ENCODE assay signal across 29 mouse cellular contexts in the genomic region with DNA sequence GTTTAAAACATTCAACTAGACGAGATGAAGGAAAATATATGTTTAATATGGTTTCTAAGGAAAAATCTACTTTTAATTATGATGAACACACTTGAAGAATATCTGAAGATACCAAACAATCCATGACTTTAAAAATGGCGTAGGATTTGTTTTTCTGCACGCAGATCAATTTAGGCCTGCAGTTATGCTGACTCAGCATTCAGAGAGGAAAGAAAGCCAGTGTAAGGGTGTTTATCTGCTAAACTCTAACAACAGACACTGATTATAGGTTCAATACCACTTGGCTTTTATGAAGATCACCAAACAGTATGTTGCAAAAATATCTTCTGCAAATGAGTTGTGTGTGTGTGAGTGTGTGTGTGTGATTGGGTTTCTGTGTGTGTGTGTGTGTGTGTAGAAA.
"Had no signal": no experiment of that assay in that cellular context is flagged by ENCODE, and none has a peak within 500 bp of the region (broad histone marks: within the 10 kb centered on the region; RNA-seq: fewer than 3 reads in every experiment).

No protein-coding gene starts in this region.

- H3K9me3 ChIP-seq: limb, embryonic 10.5 days; limb, embryonic 12.5 days; limb, embryonic 13.5 days; limb, embryonic 15.5 days; liver, embryonic 12.5 days; liver, embryonic 15.5 days; lung, embryonic 15.5 days; megakaryocyte, embryonic 14.5 days; midbrain, embryonic 10.5 days; midbrain, embryonic 12.5 days; midbrain, embryonic 13.5 days; midbrain, embryonic 15.5 days had no signal

- H3K4me2 ChIP-seq: limb, embryonic 12.5 days; limb, embryonic 13.5 days; limb, embryonic 15.5 days; liver, embryonic 11.5 days; liver, embryonic 12.5 days; liver, embryonic 13.5 days; liver, embryonic 15.5 days; lung, embryonic 14.5 days; lung, embryonic 15.5 days; midbrain, embryonic 11.5 days; midbrain, embryonic 12.5 days; midbrain, embryonic 13.5 days; midbrain, embryonic 15.5 days had no signal

- H3K27ac ChIP-seq: limb, embryonic 10.5 days; limb, embryonic 12.5 days; limb, embryonic 13.5 days; limb, embryonic 15.5 days; liver, embryonic 12.5 days; liver, embryonic 13.5 days; liver, embryonic 14.5 days; liver, embryonic 15.5 days; lung, embryonic 15.5 days; macrophage; midbrain, embryonic 10.5 days; midbrain, embryonic 12.5 days; midbrain, embryonic 13.5 days; midbrain, embryonic 15.5 days had no signal

- H3K9ac ChIP-seq: limb, embryonic 12.5 days; limb, embryonic 13.5 days; limb, embryonic 15.5 days; liver, embryonic 12.5 days; liver, embryonic 13.5 days; liver, embryonic 14.5 days; liver, embryonic 15.5 days; liver, postnatal 0 days; lung, embryonic 14.5 days; lung, embryonic 15.5 days; midbrain, embryonic 12.5 days; midbrain, embryonic 13.5 days; midbrain, embryonic 15.5 days had no signal

- DNase-seq: left cerebral cortex, postnatal 4 days; liver; liver, embryonic 13.5 days; liver, postnatal 0 days; lung, adult 18-20 months; lung, adult 2 months; lung, embryonic 14.5 days; lung, postnatal 10 days; lung, postnatal 14 days; lung, postnatal 36 days; lung, postnatal 4 days; midbrain, embryonic 14.5 days had no signal

- H3K27me3 ChIP-seq: limb, embryonic 12.5 days; limb, embryonic 13.5 days; limb, embryonic 15.5 days; liver, embryonic 12.5 days; liver, embryonic 13.5 days; liver, embryonic 15.5 days; lung, embryonic 15.5 days; megakaryocyte, embryonic 14.5 days; midbrain, embryonic 12.5 days; midbrain, embryonic 13.5 days; midbrain, embryonic 15.5 days had no signal

- H3K4me1 ChIP-seq: limb, embryonic 10.5 days; limb, embryonic 12.5 days; limb, embryonic 13.5 days; limb, embryonic 15.5 days; liver, embryonic 12.5 days; liver, embryonic 13.5 days; liver, embryonic 15.5 days; lung, embryonic 15.5 days; megakaryocyte, embryonic 14.5 days; midbrain, embryonic 10.5 days; midbrain, embryonic 12.5 days; midbrain, embryonic 13.5 days; midbrain, embryonic 15.5 days had no signal

- H3K36me3 ChIP-seq: limb, embryonic 10.5 days; limb, embryonic 12.5 days; limb, embryonic 13.5 days; limb, embryonic 15.5 days; liver, embryonic 12.5 days; liver, embryonic 13.5 days; liver, embryonic 15.5 days; lung, embryonic 15.5 days; midbrain, embryonic 10.5 days; midbrain, embryonic 12.5 days; midbrain, embryonic 13.5 days; midbrain, embryonic 15.5 days had no signal

- H3K4me3 ChIP-seq: limb, embryonic 10.5 days; limb, embryonic 12.5 days; limb, embryonic 13.5 days; limb, embryonic 15.5 days; liver, embryonic 12.5 days; liver, embryonic 13.5 days; liver, embryonic 15.5 days; lung, embryonic 15.5 days; megakaryocyte, embryonic 14.5 days; midbrain, embryonic 10.5 days; midbrain, embryonic 12.5 days; midbrain, embryonic 13.5 days; midbrain, embryonic 15.5 days; myocyte had no signal
